Mouse (Mus musculus) forebrain, embryonic 12.5 days (tissue): ENCODE results near the gene Foxf2. TPM values are rescaled to one million over a fixed set of nuclear protein-coding genes. Genes with fewer than 3 reads are reported as not detected.

Experiments used
- ATAC-seq: fragments of 200-750 bp; cut with Nextera tagmentation; 2 replicates; pipeline ENCODE4 v1.8.0; 2017; ENCODE audit warnings: moderate TSS enrichment; ENCODE audit not compliant: low FRiP score
- H3K27ac ChIP-seq: fragments of 300-500 bp; sonication (generic); 2 replicates; pipeline ENCODE4 v1.5.1; 2016; ENCODE audit warnings: mild to moderate bottlenecking
- H3K27me3 ChIP-seq: fragments of 300-500 bp; sonication (generic); 2 replicates; pipeline ENCODE4 v1.6.1; 2016; ENCODE audit warnings: mild to moderate bottlenecking
- H3K36me3 ChIP-seq: fragments of 300-500 bp; sonication (generic); replicated peaks from 2 replicates; pipeline ENCODE4 v1.6.1; 2016; ENCODE audit warnings: mild to moderate bottlenecking
- H3K4me1 ChIP-seq: fragments of 300-500 bp; sonication (generic); 2 replicates; pipeline ENCODE4 v1.6.1; 2016
- H3K4me2 ChIP-seq: fragments of 300-500 bp; sonication (generic); 2 replicates; pipeline ENCODE4 v1.6.1; 2016; ENCODE audit warnings: mild to moderate bottlenecking, moderate library complexity
- H3K4me3 ChIP-seq: fragments of 300-500 bp; sonication (generic); replicated peaks from 2 replicates; pipeline ENCODE4 v1.5.1; 2016; ENCODE audit warnings: mild to moderate bottlenecking
- H3K9ac ChIP-seq: fragments of 300-500 bp; sonication (generic); 2 replicates; pipeline ENCODE4 v1.6.1; 2016; ENCODE audit warnings: mild to moderate bottlenecking
- H3K9me3 ChIP-seq: fragments of 300-500 bp; sonication (generic); 2 replicates; pipeline ENCODE4 v1.6.1; 2016
- WGBS: fragments of 180-500 bp; shearing (Covaris S2); methylation state at CpG from one replicate; pipeline ENCODE4 v1.1.7; 2016; 5-methylcytosine and 5-hydroxymethylcytosine counted together
- microRNA-seq: library from miRNA; unstranded; fragments of <30 nt; microRNA quantifications from one replicate; pipeline ENCODE4, GENCODE M21; 2017
- polyA plus RNA-seq: library from polyadenylated mRNA; unstranded; fragments of >200 nt; fragmentation: Nextera tagmentation; extraction: Ambion mirVana; gene quantifications from 2 replicates; pipeline ENCODE4 v1.2.1, GENCODE M21; 2016

Foxf2 gene
- polyA plus RNA-seq, 1 experiment from 2014 or later, result 4.6 TPM

GRCm38 (mm10) chr13:31658212-31658611 lies 32.6 kb downstream of the Foxf2 start:
- Histone ChIP-seq H3K27me3 (0 out of 2 replicates have a peak, but pooled peaks cover 6% of the 10 kb centered on the region), H3K9me3 (no peaks in the 10 kb centered on the region), H3K36me3 (no peaks in the 10 kb centered on the region), H3K4me2 (no peak overlapping the region), H3K9ac (no peak overlapping the region), H3K4me1 (no peaks in the 10 kb centered on the region), H3K27ac (no peak overlapping the region), H3K4me3 (no peak overlapping the region)
- 88% methylated on average over 4 of the region's 4 CpGs for WGBS
- ATAC-seq, result no peak

- H3K27ac ChIP-seq, result no peak overlapping the region
- H3K27me3 ChIP-seq, result 0 out of 2 replicates have a peak, but pooled peaks cover 6% of the 10 kb centered on the region
- no peak overlapping the region for H3K9ac ChIP-seq
- no peaks in the 10 kb centered on the region for H3K9me3 ChIP-seq
- no peak overlapping the region for H3K4me2 ChIP-seq
- H3K4me1 ChIP-seq, result no peaks in the 10 kb centered on the region
- 9% methylated on average over 3 of the region's 3 CpGs for WGBS
- no peak overlapping the region for H3K4me3 ChIP-seq
- H3K36me3 ChIP-seq, result no peaks in the 10 kb centered on the region
- ATAC-seq, result no peak
Measured at GRCm38 (mm10) chr13:31658963-31659362, 33.3 kb downstream of the Foxf2 start.

GRCm38 (mm10) chr13:31661211-31661610 lies 35.6 kb downstream of the Foxf2 start:
- Histone ChIP-seq H3K4me3 (no peak overlapping the region), H3K9ac (no peak overlapping the region), H3K4me2 (no peak overlapping the region), H3K27ac (no peak overlapping the region), H3K36me3 (no peaks in the 10 kb centered on the region), H3K9me3 (no peaks in the 10 kb centered on the region), H3K4me1 (no peaks in the 10 kb centered on the region), H3K27me3 (0 out of 2 replicates have a peak, but pooled peaks cover 6% of the 10 kb centered on the region)
- no peak for ATAC-seq
- WGBS, result 45% methylated on average over 6 of the region's 6 CpGs

GRCm38 (mm10) chr13:31665376-31665775 lies 39.8 kb downstream of the Foxf2 start:
- Histone ChIP-seq H3K4me2 (no peak overlapping the region), H3K9me3 (no peaks in the 10 kb centered on the region), H3K27ac (no peak overlapping the region), H3K36me3 (no peaks in the 10 kb centered on the region), H3K4me1 (no peaks in the 10 kb centered on the region), H3K9ac (no peak overlapping the region), H3K4me3 (no peak overlapping the region), H3K27me3 (no peaks in the 10 kb centered on the region)
- no peak for ATAC-seq
- 62% methylated on average over 6 of the region's 6 CpGs for WGBS

- Histone ChIP-seq H3K4me1 (no peaks in the 10 kb centered on the region), H3K4me3 (no peak overlapping the region), H3K36me3 (no peaks in the 10 kb centered on the region), H3K4me2 (no peak overlapping the region), H3K9ac (no peak overlapping the region), H3K27ac (no peak overlapping the region), H3K27me3 (no peaks in the 10 kb centered on the region), H3K9me3 (no peaks in the 10 kb centered on the region)
- no peak for ATAC-seq
- 74% methylated on average over 6 of the region's 6 CpGs for WGBS
Measured at GRCm38 (mm10) chr13:31667919-31668524, 42.4 kb downstream of the Foxf2 start.

- Histone ChIP-seq H3K9me3 (no peaks in the 10 kb centered on the region), H3K27ac (no peak overlapping the region), H3K9ac (no peak overlapping the region), H3K27me3 (no peaks in the 10 kb centered on the region), H3K4me2 (no peak overlapping the region), H3K4me1 (no peaks in the 10 kb centered on the region), H3K4me3 (no peak overlapping the region), H3K36me3 (no peaks in the 10 kb centered on the region)
- no peak for ATAC-seq
- WGBS, result 78% methylated on average over 3 of the region's 3 CpGs
Measured at GRCm38 (mm10) chr13:31672093-31672492, 46.5 kb downstream of the Foxf2 start.

Small RNA genes within 50 kb of the gene (microRNA-seq; reads per million reads assigned to microRNA genes)
- not detected for gene Gm27516

Other genes starting within 250 kb of the Foxf2 start
- 1.6 and 2.0 TPM in 2 replicates for gene Foxq1, start 69.7 kb upstream of the Foxf2 start, polyA plus RNA-seq
- gene A530084C06Rik, start 66.5 kb upstream of the Foxf2 start, polyA plus RNA-seq, result not detected in 2 replicates
- 2.7 and 5.0 TPM in 2 replicates for gene Foxc1, start 180.8 kb downstream of the Foxf2 start, polyA plus RNA-seq